Mouse (Mus musculus) heart, adult 2 months (tissue): ENCODE measurements at regions not wholly inside any gene's neighbourhood (a gene's known extent, or its start where the extent isn't known, plus 50 kb on each side); places are given as distances from the start of the nearest gene placed in this dataset.

ENCODE experiments used
- DNase-seq, 2 experiments: peaks; one replicate each; pipeline ENCODE4 v3.0.0; 2021
- H3K27ac ChIP-seq: fragments of 200-600 bp; 2 replicates; pipeline ENCODE4 v1.8.1; 2022
- H3K27me3 ChIP-seq: fragments of 200-500 bp; 2 replicates; pipeline ENCODE4 v1.6.1; 2012; ENCODE audit warnings: mild to moderate bottlenecking, low read length, inconsistent platforms, mixed read lengths; ENCODE audit not compliant: control insufficient read depth, insufficient read depth
- H3K36me3 ChIP-seq: fragments of 200-500 bp; 2 replicates; pipeline ENCODE4 v1.6.1; 2012; ENCODE audit warnings: low read length, inconsistent platforms; ENCODE audit not compliant: control insufficient read depth, insufficient read depth
- H3K4me1 ChIP-seq: fragments of 200-500 bp; 2 replicates; pipeline ENCODE4 v1.6.1; 2011; ENCODE audit warnings: low read length; ENCODE audit not compliant: control insufficient read depth, insufficient read depth
- H3K4me3 ChIP-seq: fragments of 200-600 bp; 2 replicates; pipeline ENCODE4 v1.8.1; 2022
- H3K79me2 ChIP-seq: fragments of 200-500 bp; replicated peaks from 2 replicates; pipeline ENCODE4 v1.6.1; 2012; ENCODE audit warnings: mild to moderate bottlenecking, inconsistent platforms, low read length, moderate library complexity, mixed read lengths; ENCODE audit not compliant: control insufficient read depth, insufficient read depth
- H3K9ac ChIP-seq: fragments of 200-500 bp; 2 replicates; pipeline ENCODE4 v1.6.1; 2012; ENCODE audit warnings: low read depth, mild to moderate bottlenecking, control low read depth, inconsistent platforms, low read length, mixed read lengths
- CTCF ChIP-seq: fragments of 200-600 bp; IDR thresholded peaks from 2 replicates; pipeline ENCODE4 v1.8.1; 2022; ENCODE audit warnings: antibody characterized with exemption, mild to moderate bottlenecking, moderate library complexity
- EP300 ChIP-seq: fragments of 200-500 bp; IDR thresholded peaks from 2 replicates; pipeline ENCODE4 v1.6.1; 2011; ENCODE audit warnings: low read depth, low read length, control low read depth; ENCODE audit not compliant: insufficient read depth
- POLR2A ChIP-seq: fragments of 200-500 bp; IDR thresholded peaks from 2 replicates; pipeline ENCODE4 v1.6.1; 2011; ENCODE audit warnings: mild to moderate bottlenecking, low read depth, low read length, control low read depth; ENCODE audit not compliant: insufficient read depth
- WGBS: fragments of 180-500 bp; shearing (Covaris S2); methylation state at CpG from one replicate; pipeline ENCODE4 v1.1.7; 2018; 5-methylcytosine and 5-hydroxymethylcytosine counted together
- intact Hi-C: fragments of 180-260 bp; cut with DNase I; formaldehyde crosslinking; loops from one replicate; pipeline ENCODE4 v1.15.1; 2025

DNA sequence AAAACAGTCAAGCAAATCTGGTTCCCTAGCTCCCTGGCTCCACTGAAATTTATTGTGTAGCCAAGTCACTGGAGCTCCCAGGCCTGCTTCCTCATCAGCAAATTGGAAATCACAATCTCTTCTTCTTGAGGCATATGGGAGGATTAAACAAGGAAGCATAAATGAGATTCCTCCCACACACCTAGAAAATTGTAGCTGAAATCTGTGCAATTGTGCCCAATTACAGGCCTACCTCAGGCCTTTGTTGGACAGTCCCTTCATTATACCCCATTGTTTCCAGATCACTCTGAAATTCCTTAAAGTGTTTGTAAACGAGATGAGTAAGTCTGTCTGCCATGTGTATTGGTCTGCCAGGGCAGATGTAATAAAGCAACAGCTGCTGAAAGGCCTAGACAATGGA lies 326.8 kb upstream of the Zfp703 start:
- Histone ChIP-seq H3K27ac (no peak overlapping the region), H3K4me3 (no peak overlapping the region), H3K9ac (no peak overlapping the region), H3K4me1 (no peaks in the 10 kb centered on the region), H3K36me3 (no peaks in the 10 kb centered on the region), H3K27me3 (no peaks in the 10 kb centered on the region), H3K79me2 (no peaks in the 10 kb centered on the region)
- intact Hi-C loops: no loop called here
- WGBS: 43% methylated on average over 1 of the region's 1 CpGs
- TF ChIP-seq CTCF: no peak
- no peak for TF ChIP-seq EP300
- TF ChIP-seq POLR2A: no peak
- DNase-seq: no peak

DNA sequence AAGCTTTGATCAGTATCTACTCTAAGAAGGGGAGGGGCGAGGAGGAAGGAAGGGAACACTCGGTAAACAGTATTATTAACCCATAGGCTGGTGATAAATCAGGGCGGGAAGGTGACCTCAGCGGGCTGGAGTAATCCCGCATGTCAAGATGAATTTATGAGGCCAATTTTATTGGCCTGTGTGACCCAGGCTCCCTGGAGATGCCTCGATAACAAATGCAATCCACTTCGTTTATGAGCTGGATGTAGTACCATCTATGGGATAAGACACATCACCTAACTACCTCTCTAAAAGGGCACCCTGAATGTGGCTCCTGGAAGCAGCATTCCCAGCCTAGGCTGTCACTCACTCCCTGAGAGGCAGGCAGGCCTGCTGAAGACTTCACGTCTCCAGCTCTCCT lies 321.2 kb upstream of the Zfp703 start:
- Histone ChIP-seq H3K27ac (no peak overlapping the region), H3K79me2 (no peaks in the 10 kb centered on the region), H3K4me3 (no peak overlapping the region), H3K36me3 (no peaks in the 10 kb centered on the region), H3K4me1 (no peaks in the 10 kb centered on the region), H3K27me3 (no peaks in the 10 kb centered on the region), H3K9ac (no peak overlapping the region)
- intact Hi-C loops: no loop called here
- no peak for DNase-seq
- TF ChIP-seq CTCF: no peak
- no peak for TF ChIP-seq EP300
- no peak for TF ChIP-seq POLR2A
- WGBS: 58% methylated on average over 8 of the region's 8 CpGs

DNA sequence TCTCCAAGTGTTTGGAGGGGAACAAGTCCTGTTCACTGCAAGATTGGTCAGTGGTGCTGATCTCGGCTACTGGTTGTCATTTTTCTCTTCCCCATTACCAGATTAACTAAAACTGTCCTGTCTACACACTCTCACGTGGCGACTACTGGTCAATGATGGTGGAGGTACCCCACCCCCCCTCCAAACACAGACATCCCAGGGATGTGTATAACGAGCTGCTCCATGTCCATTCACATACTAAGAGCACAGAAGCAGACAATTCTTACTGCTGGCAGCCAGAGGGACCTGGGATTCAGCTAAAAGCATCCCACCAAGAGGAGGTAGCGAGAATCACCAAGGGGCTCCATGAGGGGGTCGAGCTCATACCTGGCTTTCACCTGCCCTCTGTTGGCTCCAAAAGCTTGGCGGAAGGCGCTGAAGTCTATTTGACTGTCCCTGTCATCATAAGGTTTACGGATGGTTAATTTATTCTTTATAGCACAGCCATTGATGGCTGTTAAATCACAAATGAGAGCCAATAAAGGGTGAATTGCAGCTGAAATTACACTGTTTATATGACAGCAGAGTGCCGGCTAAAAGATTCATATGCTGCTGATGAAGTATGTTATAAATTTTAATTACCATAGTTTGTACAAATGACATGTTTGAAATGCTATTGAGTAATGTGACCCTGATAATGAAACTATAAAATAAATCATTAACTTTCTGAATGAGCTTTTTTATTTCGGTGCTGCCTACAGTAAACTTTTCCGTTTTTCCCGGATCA lies 320.6 kb upstream of the Zfp703 start:
- intact Hi-C loops: no loop called here
- no peaks in the 10 kb centered on the region for H3K27me3 ChIP-seq
- H3K9ac ChIP-seq: no peak overlapping the region
- no peaks in the 10 kb centered on the region for H3K36me3 ChIP-seq
- DNase-seq: no peak
- H3K27ac ChIP-seq: no peak overlapping the region
- no peak overlapping the region for H3K4me3 ChIP-seq
- no peaks in the 10 kb centered on the region for H3K79me2 ChIP-seq
- 80% methylated on average over 13 of the region's 13 CpGs for WGBS
- TF ChIP-seq POLR2A: no peak
- no peak for TF ChIP-seq CTCF
- no peak for TF ChIP-seq EP300
- no peaks in the 10 kb centered on the region for H3K4me1 ChIP-seq

DNA sequence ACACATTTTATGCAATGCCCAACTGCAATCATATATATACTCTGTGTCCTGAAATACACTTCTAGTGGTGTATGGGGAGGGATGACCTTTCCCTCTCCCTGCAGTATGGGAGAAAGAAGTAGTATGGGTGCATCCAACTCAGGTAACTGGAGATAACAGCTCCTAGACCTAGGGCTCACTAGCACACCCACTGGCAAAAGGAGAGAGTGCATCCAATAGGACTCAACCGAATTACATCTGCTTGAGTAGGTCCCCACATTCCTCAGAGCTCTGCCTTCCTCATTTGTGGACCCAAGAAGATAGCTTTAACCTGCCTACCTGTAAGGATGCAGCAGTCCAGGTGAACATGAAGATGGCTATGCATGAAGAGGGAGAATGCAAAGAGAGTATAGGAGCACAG lies 317.7 kb upstream of the Zfp703 start:
- intact Hi-C loops: no loop called here
- TF ChIP-seq CTCF: peak; percentile 41
- no peak for TF ChIP-seq EP300
- TF ChIP-seq POLR2A: no peak
- no peaks in the 10 kb centered on the region for H3K4me1 ChIP-seq
- no peak overlapping the region for H3K9ac ChIP-seq
- no peak for DNase-seq
- H3K36me3 ChIP-seq: no peaks in the 10 kb centered on the region
- no peak overlapping the region for H3K27ac ChIP-seq
- 42% methylated on average over 1 of the region's 1 CpGs for WGBS
- no peaks in the 10 kb centered on the region for H3K79me2 ChIP-seq
- no peaks in the 10 kb centered on the region for H3K27me3 ChIP-seq
- no peak overlapping the region for H3K4me3 ChIP-seq

DNA sequence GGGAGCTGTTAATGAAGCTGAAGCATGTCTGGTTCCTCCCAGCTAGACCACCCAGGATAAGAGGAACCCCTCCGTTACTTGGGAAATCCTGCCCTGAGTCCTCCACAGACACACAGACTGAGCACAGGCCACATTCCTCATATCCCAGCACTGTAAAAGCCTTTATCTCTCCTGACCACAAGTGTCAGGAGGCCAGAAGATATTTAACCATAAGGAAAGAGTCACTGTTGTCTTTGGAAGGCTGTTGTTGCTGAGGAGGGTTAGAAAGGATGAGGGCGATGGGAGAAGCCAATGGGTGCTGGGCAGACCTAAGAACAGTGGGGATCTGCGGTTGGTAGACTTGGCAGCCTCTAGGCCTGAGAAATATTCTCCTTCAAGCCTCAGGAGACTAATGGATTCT lies 307.6 kb upstream of the Zfp703 start:
- Histone ChIP-seq H3K27ac (no peak overlapping the region), H3K27me3 (0 out of 2 replicates have a peak, but pooled peaks cover 2% of the 10 kb centered on the region), H3K9ac (no peak overlapping the region), H3K4me1 (no peaks in the 10 kb centered on the region), H3K79me2 (no peaks in the 10 kb centered on the region), H3K36me3 (no peaks in the 10 kb centered on the region), H3K4me3 (no peak overlapping the region)
- intact Hi-C loops: no loop called here
- DNase-seq: no peak
- TF ChIP-seq CTCF (no peak), EP300 (no peak), POLR2A (no peak)
- 75% methylated on average over 3 of the region's 3 CpGs for WGBS

DNA sequence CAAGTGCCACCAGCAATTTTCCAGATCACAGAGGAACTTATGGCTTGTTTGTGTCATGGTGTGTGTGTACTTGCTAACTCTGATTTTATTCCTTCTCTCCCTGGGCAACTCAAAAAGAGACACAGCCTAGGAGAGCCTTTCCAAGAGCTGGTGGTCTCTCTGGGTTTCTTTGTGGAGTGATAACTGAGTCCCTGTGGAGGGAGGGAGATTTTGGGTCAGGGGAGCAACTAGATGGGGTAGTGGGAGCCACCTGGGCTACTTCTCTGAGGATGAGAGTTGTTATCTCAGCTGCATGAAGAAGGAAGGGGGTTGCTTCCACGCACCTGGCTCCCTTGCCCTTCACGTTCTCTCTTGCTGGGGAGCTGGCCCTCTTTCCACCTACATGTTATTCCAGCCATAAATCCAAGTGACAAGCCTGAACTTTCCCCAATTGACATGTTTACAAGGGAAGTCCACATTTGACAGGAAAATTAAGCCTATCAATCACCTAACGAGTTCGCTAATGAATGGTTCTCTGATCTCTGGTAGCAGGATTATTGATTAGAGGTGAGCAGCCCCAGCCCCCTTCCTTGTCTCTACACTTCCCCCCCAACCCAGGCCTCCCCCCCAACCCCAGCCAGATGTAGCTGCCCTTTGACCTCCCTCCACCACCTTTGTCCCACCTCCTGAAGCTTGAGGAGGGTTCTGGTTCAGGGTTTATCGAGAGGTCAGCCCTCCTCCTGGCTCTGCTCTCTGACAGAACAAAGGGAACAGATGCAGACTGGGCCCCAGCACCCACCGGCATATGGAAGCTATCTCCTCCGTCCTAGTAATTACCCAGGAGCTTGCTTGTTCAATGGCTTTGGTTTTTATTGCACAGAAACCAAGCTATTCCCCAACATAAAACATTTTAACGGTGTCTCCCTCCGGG lies 304.4 kb upstream of the Zfp703 start:
- 0 out of 2 replicates have a peak, but pooled peaks cover 2% of the 10 kb centered on the region for H3K27me3 ChIP-seq
- H3K36me3 ChIP-seq: no peaks in the 10 kb centered on the region
- intact Hi-C loops: no loop called here
- H3K4me1 ChIP-seq: no peaks in the 10 kb centered on the region
- TF ChIP-seq CTCF (no peak), POLR2A (no peak), EP300 (no peak)
- no peak overlapping the region for H3K27ac ChIP-seq
- WGBS: 59% methylated on average over 9 of the region's 9 CpGs
- no peak overlapping the region for H3K4me3 ChIP-seq
- no peak for DNase-seq
- no peak overlapping the region for H3K9ac ChIP-seq
- H3K79me2 ChIP-seq: no peaks in the 10 kb centered on the region
